Mouse (Mus musculus): ENCODE data around the gene Slc23a2. TPM values are rescaled to one million over a fixed set of nuclear protein-coding genes. Genes with fewer than 3 reads are reported as not detected.

Slc23a2 gene
- polyA plus RNA-seq, 1 experiment from 2014 or later, result 7.9 TPM

GRCm38 (mm10) chr2:132046659-132047058 is 98.2 kb downstream of the Slc23a2 start:
- DNase-seq (ENCODE audit: low spot score), result no peak
- Histone ChIP-seq H3K36me3 (ENCODE audit: control insufficient read depth, insufficient read depth, low read length) (no peaks in the 10 kb centered on the region), H3K27me3 (replicated peaks; ENCODE audit: control insufficient read depth, insufficient read depth, low read length) (no peaks in the 10 kb centered on the region), H3K4me1 (replicated peaks; ENCODE audit: control insufficient read depth, insufficient read depth, low read length) (0 out of 2 replicates have a peak, but pooled peaks cover 4% of the 10 kb centered on the region), H3K9me3 (ENCODE audit: control insufficient read depth, low read length) (no peaks in the 10 kb centered on the region), H3K27ac (ENCODE audit: low read depth, low read length) (no peak overlapping the region), H3K9ac (ENCODE audit: low read depth, low read length) (no peak overlapping the region), H3K4me3 (ENCODE audit: low read depth, low read length) (no peak overlapping the region), H3K4me2 (no peak overlapping the region)
- 88% methylated on average over 4 of the region's 4 CpGs for WGBS
- no peak for ATAC-seq (replicated peaks; ENCODE audit: low FRiP score)

GRCm38 (mm10) chr2:132044320-132045274 is 100.3 kb downstream of the Slc23a2 start:
- WGBS, result 84% methylated on average over 15 of the region's 15 CpGs
- Histone ChIP-seq H3K4me1 (replicated peaks; ENCODE audit: control insufficient read depth, insufficient read depth, low read length) (0 out of 2 replicates have a peak, but pooled peaks cover 2% of the 10 kb centered on the region), H3K9ac (ENCODE audit: low read depth, low read length) (no peak overlapping the region), H3K27ac (ENCODE audit: low read depth, low read length) (no peak overlapping the region), H3K4me3 (ENCODE audit: low read depth, low read length) (no peak overlapping the region), H3K36me3 (ENCODE audit: control insufficient read depth, insufficient read depth, low read length) (no peaks in the 10 kb centered on the region), H3K27me3 (replicated peaks; ENCODE audit: control insufficient read depth, insufficient read depth, low read length) (no peaks in the 10 kb centered on the region), H3K9me3 (ENCODE audit: control insufficient read depth, low read length) (no peaks in the 10 kb centered on the region), H3K4me2 (no peak overlapping the region)
- no peak for ATAC-seq (replicated peaks; ENCODE audit: low FRiP score)
- DNase-seq (ENCODE audit: low spot score), result no peak

- Histone ChIP-seq H3K9ac (ENCODE audit: low read depth, low read length) (no peak overlapping the region), H3K9me3 (ENCODE audit: control insufficient read depth, low read length) (no peaks in the 10 kb centered on the region), H3K4me1 (replicated peaks; ENCODE audit: control insufficient read depth, insufficient read depth, low read length) (0 out of 2 replicates have a peak, but pooled peaks cover 2% of the 10 kb centered on the region), H3K4me3 (ENCODE audit: low read depth, low read length) (no peak overlapping the region), H3K4me2 (no peak overlapping the region), H3K36me3 (ENCODE audit: control insufficient read depth, insufficient read depth, low read length) (no peaks in the 10 kb centered on the region), H3K27me3 (replicated peaks; ENCODE audit: control insufficient read depth, insufficient read depth, low read length) (no peaks in the 10 kb centered on the region), H3K27ac (ENCODE audit: low read depth, low read length) (no peak overlapping the region)
- no peak for ATAC-seq (replicated peaks; ENCODE audit: low FRiP score)
- no peak for DNase-seq (ENCODE audit: low spot score)
- 50% methylated on average over 13 of the region's 13 CpGs for WGBS
Observed at GRCm38 (mm10) chr2:132043101-132043621, 101.7 kb downstream of the Slc23a2 start.

GRCm38 (mm10) chr2:132039894-132040293 is 105.0 kb downstream of the Slc23a2 start:
- Histone ChIP-seq H3K36me3 (ENCODE audit: control insufficient read depth, insufficient read depth, low read length) (no peaks in the 10 kb centered on the region), H3K4me3 (ENCODE audit: low read depth, low read length) (no peak overlapping the region), H3K27ac (ENCODE audit: low read depth, low read length) (no peak overlapping the region), H3K27me3 (replicated peaks; ENCODE audit: control insufficient read depth, insufficient read depth, low read length) (no peaks in the 10 kb centered on the region), H3K4me2 (no peak overlapping the region), H3K9me3 (ENCODE audit: control insufficient read depth, low read length) (no peaks in the 10 kb centered on the region), H3K9ac (ENCODE audit: low read depth, low read length) (no peak overlapping the region), H3K4me1 (replicated peaks; ENCODE audit: control insufficient read depth, insufficient read depth, low read length) (peaks cover 8% of the 10 kb centered on the region)
- ATAC-seq (replicated peaks; ENCODE audit: low FRiP score) (peak; percentile 13; the same call in 1 of the 2 replicates), DNase-seq (ENCODE audit: low spot score) (no peak)
- WGBS, result 46% methylated on average over 7 of the region's 7 CpGs

- 78% methylated on average over 5 of the region's 5 CpGs for WGBS
- DNase-seq (ENCODE audit: low spot score) (no peak), ATAC-seq (replicated peaks; ENCODE audit: low FRiP score) (no peak)
- Histone ChIP-seq H3K4me1 (replicated peaks; ENCODE audit: control insufficient read depth, insufficient read depth, low read length) (peaks cover 18% of the 10 kb centered on the region), H3K4me2 (no peak overlapping the region), H3K27ac (ENCODE audit: low read depth, low read length) (no peak overlapping the region), H3K36me3 (ENCODE audit: control insufficient read depth, insufficient read depth, low read length) (no peaks in the 10 kb centered on the region), H3K9me3 (ENCODE audit: control insufficient read depth, low read length) (no peaks in the 10 kb centered on the region), H3K27me3 (replicated peaks; ENCODE audit: control insufficient read depth, insufficient read depth, low read length) (peaks cover under 1% of the 10 kb centered on the region; the same call in 1 of the 2 replicates), H3K9ac (ENCODE audit: low read depth, low read length) (no peak overlapping the region), H3K4me3 (ENCODE audit: low read depth, low read length) (no peak overlapping the region)
Observed at GRCm38 (mm10) chr2:132036326-132036725, 108.6 kb downstream of the Slc23a2 start.

- H3K9ac ChIP-seq (ENCODE audit: low read depth, low read length), result no peak overlapping the region
- H3K27ac ChIP-seq (ENCODE audit: low read depth, low read length), result peak overlapping the region; percentile 79
- 49% methylated on average over 11 of the region's 11 CpGs for WGBS
- peaks cover 24% of the 10 kb centered on the region for H3K4me1 ChIP-seq (replicated peaks; ENCODE audit: control insufficient read depth, insufficient read depth, low read length)
- H3K36me3 ChIP-seq (ENCODE audit: control insufficient read depth, insufficient read depth, low read length), result no peaks in the 10 kb centered on the region
- DNase-seq (ENCODE audit: low spot score) (no peak), ATAC-seq (replicated peaks; ENCODE audit: low FRiP score) (peak; percentile 5; the same call in 1 of the 2 replicates)
- no peaks in the 10 kb centered on the region for H3K9me3 ChIP-seq (ENCODE audit: control insufficient read depth, low read length)
- peak overlapping the region; percentile 34; the same call in 1 of the 2 replicates for H3K4me2 ChIP-seq
- no peak overlapping the region for H3K4me3 ChIP-seq (ENCODE audit: low read depth, low read length)
- H3K27me3 ChIP-seq (replicated peaks; ENCODE audit: control insufficient read depth, insufficient read depth, low read length), result peaks cover 9% of the 10 kb centered on the region; the same call in 1 of the 2 replicates
Observed at GRCm38 (mm10) chr2:132035470-132035835, 109.5 kb downstream of the Slc23a2 start.

DNA sequence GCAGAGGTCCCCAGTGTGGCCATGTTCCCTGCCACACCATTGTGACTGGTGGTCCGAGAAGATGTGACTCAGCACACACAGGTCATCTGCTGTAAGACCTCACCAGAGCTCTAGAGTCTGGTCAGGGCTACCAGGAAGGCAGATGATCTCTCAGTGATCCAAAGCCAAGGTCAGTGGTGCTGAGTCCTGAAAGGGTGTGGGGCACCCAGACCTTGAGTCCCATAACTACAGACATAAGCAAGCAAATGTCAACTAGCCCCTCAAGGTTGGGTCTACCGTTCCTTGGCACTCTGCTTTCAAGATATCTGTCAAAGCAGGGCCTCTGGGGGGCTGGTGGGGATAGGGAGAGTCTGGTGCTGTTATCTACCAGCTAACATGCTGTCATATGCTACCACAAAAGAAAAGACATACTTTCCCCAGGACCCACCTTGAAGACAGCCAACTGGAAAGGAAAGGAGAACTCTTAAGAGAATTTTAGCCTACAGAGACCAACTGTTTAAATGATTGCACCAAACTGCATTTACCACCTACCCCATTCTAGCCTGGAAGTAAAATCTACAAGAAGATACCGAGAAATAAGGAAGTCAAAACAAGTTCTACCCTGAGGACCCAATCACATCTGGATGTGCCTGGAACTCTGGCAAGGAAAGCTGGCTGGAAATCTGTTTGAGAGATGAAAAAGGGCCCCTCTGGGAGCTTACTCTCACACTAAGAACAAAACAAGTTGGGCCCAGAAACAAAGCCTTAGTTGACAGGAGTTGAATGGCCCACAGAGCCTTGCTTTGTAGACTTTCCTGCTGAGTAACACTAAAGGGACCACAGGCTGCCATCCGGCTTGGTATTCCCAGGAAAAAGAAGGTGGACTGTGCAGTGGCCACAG is 110.1 kb downstream of the Slc23a2 start:
- peak overlapping the region; percentile 79 for H3K27ac ChIP-seq (ENCODE audit: low read depth, low read length)
- no peaks in the 10 kb centered on the region for H3K9me3 ChIP-seq (ENCODE audit: control insufficient read depth, low read length)
- H3K9ac ChIP-seq (ENCODE audit: low read depth, low read length), result 0 out of 2 replicates have a peak overlapping the region, but pooled peaks have one; percentile 16
- peak overlapping the region; percentile 37 for H3K4me2 ChIP-seq
- H3K4me3 ChIP-seq (ENCODE audit: low read depth, low read length), result no peak overlapping the region
- ATAC-seq (replicated peaks; ENCODE audit: low FRiP score) (peak; percentile 81), DNase-seq (ENCODE audit: low spot score) (no peak)
- no peaks in the 10 kb centered on the region for H3K36me3 ChIP-seq (ENCODE audit: control insufficient read depth, insufficient read depth, low read length)
- peaks cover 11% of the 10 kb centered on the region; the same call in 1 of the 2 replicates for H3K27me3 ChIP-seq (replicated peaks; ENCODE audit: control insufficient read depth, insufficient read depth, low read length)
- WGBS, result 50% methylated on average over 4 of the region's 4 CpGs
- H3K4me1 ChIP-seq (replicated peaks; ENCODE audit: control insufficient read depth, insufficient read depth, low read length), result peaks cover 23% of the 10 kb centered on the region

DNA sequence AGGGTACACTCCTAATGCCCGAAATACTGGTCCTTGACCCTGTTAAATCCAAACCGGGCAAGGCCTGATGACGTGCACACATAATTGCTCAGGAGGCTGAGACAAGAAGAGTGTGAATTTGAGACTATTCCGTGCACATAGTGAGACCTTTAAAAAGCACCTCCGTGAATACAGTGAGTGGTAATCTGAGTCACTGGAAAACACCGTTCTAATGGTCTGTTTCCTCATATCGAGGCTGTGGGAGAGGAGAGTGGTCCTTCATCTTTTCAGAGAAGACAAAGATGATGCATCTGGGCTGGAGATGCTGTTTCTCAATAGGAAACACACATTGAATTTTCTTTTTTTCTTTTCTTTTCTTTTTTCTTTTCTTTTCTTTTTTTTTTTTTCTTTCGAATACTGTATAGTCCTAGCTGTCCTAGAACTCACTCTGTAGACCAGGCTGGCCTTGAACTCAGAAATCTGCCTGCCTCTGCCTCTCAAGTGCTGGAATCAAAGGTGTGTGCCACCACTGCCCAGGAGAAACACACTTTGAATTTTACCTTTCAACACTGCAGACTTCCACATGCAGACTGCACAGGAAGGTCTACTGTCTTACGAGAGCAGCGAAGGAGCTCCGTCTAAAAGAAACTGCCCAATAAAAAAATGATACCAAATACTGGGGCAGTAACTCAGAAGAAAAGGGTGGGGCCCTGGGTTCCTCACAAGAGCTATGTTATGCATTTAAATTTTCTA is 113.4 kb downstream of the Slc23a2 start:
- Histone ChIP-seq H3K4me1 (replicated peaks; ENCODE audit: control insufficient read depth, insufficient read depth, low read length) (peaks cover 31% of the 10 kb centered on the region), H3K27ac (ENCODE audit: low read depth, low read length) (no peak overlapping the region), H3K9ac (ENCODE audit: low read depth, low read length) (no peak overlapping the region), H3K4me3 (ENCODE audit: low read depth, low read length) (no peak overlapping the region), H3K9me3 (ENCODE audit: control insufficient read depth, low read length) (no peaks in the 10 kb centered on the region), H3K27me3 (replicated peaks; ENCODE audit: control insufficient read depth, insufficient read depth, low read length) (peaks cover 30% of the 10 kb centered on the region), H3K36me3 (ENCODE audit: control insufficient read depth, insufficient read depth, low read length) (no peaks in the 10 kb centered on the region), H3K4me2 (no peak overlapping the region)
- 74% methylated on average over 11 of the region's 11 CpGs for WGBS
- ATAC-seq (replicated peaks; ENCODE audit: low FRiP score), result no peak
- no peak for DNase-seq (ENCODE audit: low spot score)
